Mouse (Mus musculus): ENCODE data around the gene Cst11.
"Not testable (repeated sequence)": the region's sequence is repeated elsewhere in the genome, so short reads cannot be mapped to it uniquely, and the experiment has no call there.

Gene Cst11

DNA sequence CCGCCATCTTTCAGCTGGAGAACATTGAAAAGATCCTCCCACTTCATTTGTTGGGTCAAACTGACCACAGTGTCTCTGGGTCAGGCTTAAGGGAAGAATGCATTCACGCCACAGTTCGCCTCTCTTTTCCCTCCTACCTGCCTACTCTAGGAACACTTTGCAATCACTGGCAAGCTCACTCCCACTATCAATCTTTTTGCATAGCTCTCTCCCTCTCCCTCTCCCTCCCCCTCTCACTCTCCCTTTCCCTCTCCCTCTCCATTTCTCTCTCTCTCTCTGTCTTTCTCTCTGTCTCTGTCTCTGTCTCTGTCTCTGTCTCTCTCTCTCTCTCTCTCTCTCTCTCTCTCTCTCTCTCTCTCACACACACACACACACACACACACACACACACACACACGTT is at the start of gene Cst11:
Gene Cst11, minus strand, starts transcription at position 101 of the 400 bp plus-strand sequence.
- DNase-seq, result not testable (repeated sequence)

DNA sequence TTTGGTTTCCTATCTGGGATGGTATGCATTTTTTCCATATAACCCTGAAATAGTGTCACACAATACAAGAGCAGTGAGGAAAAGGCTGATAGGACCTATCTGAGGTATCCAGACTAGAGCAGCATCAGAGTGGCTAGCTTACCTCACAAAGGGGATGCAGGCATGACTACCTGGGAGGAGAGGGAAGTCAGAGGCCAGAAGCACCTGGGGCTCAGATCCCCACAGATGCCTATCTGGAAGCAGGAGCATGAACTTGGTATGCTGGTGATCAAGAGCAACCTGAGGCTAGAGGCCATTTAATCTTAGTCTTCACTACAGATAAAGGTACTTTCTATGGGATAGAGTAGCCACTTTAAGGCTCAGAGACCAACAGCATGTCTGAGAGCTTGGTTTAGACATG is 48.6 kb upstream of the Cst11 start, which contains the start of gene Cst13:
Gene Cst13, plus strand, starts transcription at position 173 of the 400 bp plus-strand sequence.
- no peak for DNase-seq

DNA sequence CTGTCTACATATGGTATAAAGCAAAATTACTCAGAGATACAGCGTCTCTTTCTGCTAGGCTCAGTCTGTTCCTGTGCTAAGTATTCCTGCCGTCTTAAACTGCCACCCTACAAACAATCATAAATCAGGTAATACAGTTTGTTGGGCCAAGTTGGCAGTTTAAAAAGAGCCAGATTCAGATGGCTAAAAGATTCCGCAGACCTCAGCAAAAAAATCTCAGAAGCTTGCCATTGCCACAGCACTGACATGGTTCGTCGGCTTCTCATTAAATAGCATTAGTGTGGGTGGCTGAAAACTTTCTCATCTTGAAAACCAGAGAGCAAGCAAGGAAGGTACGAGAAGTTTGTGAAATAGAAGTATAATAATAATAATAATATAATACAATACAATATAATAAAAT is 35.4 kb upstream of the Cst11 start:
- no peak for DNase-seq

DNA sequence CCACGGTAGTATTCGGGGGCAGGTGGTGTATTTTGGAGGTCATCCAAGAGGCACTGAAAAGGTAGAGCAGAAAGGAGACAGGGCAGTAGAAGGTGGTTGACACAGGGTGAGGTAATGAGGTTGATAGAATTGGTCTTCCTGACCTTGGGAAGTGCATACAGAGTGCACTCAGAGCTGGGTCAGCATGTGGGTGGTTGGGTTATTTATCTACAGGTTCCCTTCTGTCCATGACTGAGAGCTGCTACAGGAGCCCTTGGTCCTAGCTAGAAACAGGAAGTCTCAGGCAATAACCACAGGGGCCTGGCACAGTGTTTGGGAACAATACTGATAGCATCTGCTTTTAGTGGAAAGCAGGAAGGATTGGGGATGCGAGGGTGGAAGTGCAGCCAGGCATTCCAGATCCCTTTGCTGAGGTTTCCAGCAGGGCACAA is 30.2 kb upstream of the Cst11 start:
- peak; percentile 2 for DNase-seq

DNA sequence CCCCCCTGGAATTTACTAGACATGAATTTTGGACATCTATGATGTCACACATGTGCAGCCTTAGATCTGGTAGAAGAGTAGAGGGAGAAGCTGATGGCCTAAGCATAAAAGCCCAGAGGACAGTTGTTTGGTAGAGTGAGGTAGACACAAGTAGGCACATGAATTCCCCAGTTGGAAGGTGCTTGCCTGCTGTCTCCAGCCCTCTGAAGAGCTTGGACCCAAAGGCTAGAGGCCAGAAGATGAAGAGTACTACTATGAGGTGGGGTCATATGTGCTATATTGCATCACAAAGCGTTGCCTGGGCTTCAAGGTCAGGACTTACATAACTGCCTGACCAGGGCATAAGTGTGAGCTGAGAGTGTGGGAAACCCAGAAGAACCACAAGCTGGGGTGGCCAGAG is 27.2 kb upstream of the Cst11 start, which contains the start of gene Cst8:
Gene Cst8, plus strand, starts transcription at position 301 of the 400 bp plus-strand sequence.
- no peak for DNase-seq

DNA sequence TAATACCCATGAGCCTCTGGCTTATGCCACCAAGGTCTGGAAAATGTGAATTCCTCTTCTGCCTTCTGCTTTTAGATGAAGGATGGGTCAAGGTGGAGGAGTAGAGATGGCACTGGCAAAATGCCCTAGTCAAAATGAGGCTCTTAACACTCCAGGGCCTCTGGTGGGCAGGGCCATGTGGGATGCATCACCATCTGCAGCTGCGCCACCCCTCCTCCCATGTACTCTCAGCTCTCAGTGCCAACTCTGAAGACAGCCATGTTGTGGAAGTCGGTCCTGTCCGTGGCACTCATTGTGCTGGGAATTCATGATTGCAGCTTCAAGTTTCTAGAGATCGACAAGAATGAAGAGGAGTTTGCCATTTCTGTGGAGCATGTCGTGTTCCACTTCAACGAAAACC is 17.8 kb upstream of the Cst11 start, which contains the start of gene Cst12:
Gene Cst12, plus strand, starts transcription at position 220 of the 400 bp plus-strand sequence.
- no peak for DNase-seq

DNA sequence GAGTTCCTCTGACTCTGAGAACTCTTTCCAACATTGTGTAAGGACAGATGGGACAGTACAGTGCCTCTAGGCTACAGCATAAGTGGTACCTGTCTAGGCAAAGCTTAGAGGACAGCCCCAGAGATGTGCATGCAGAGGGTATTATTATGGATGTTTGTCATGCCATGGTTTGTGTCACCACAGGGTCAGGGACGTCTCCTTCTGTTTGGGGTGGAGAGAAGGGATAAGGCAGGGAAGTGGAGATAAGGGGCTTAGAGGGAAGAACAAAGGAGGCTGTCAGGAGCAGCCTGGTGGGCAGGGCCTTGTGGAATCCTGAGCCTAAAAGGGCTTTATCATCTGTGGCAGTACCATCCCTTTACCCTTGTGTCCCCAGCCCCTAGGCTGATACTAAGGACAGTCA is 10.4 kb upstream of the Cst11 start, which contains the start of gene 8030411F24Rik:
Gene 8030411F24Rik, plus strand, starts transcription at position 301 of the 400 bp plus-strand sequence.
- no peak for DNase-seq

DNA sequence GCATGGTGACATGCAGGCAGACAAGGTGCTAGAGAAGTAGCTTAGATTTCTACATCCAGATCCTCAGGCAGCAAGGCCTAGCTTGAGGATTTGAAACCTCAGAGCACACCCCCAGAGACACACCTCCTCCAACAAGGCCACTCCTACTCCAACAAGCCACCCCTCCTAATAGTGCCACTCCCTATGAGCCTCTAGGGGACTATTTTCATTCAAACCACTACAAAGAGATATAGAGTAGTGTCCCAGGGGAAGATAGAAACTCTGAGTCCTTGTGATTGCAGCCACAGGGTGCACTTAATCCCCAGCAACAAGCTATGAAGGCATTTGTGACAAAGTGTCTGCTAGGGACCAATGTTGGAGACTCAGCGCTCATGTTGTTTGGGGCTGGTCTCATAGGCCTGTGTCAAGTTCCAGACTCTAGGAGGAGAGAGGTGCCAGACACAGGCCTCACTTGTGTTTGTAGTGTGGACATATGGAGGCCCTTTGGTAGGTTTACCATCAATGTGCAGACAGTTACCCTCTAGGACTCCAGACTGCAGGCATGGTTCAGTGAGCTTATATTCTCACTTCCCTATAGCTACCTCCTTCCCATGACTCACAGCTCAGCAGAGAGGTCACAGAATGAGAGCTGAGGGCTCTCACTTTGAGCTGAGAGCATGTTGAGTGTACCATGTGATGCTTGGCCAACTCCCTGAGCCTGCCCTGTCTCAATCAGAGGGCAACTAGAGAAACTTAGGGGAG is 7.5 kb downstream of the Cst11 start:
- DNase-seq, result peak; percentile 45

DNA sequence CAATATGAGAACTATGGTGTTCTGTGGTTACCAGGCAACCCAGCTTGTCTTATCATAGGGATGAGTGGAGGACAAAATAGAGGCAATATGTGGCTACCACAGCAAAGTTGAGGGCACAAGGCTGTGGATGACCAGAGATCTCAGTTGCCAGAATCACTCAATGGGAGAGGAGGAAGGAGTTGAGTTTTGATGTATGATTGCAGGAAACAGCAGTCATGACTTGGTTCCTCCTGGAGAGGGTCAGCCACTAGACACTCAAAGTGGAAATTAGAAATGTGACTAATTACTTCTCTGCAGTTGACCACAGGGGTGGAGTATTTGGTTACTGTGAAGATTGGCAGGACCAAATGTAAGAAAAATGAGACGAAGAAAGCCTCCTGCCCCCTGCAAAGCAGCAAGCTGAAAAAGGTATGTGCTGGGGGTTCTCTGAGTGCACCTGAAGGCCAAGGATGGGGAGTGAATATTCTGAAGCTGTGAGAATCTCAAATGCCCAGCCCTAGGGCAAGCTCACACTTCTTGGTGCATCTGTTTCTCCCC is 16.9 kb downstream of the Cst11 start:
- DNase-seq, result no peak

DNA sequence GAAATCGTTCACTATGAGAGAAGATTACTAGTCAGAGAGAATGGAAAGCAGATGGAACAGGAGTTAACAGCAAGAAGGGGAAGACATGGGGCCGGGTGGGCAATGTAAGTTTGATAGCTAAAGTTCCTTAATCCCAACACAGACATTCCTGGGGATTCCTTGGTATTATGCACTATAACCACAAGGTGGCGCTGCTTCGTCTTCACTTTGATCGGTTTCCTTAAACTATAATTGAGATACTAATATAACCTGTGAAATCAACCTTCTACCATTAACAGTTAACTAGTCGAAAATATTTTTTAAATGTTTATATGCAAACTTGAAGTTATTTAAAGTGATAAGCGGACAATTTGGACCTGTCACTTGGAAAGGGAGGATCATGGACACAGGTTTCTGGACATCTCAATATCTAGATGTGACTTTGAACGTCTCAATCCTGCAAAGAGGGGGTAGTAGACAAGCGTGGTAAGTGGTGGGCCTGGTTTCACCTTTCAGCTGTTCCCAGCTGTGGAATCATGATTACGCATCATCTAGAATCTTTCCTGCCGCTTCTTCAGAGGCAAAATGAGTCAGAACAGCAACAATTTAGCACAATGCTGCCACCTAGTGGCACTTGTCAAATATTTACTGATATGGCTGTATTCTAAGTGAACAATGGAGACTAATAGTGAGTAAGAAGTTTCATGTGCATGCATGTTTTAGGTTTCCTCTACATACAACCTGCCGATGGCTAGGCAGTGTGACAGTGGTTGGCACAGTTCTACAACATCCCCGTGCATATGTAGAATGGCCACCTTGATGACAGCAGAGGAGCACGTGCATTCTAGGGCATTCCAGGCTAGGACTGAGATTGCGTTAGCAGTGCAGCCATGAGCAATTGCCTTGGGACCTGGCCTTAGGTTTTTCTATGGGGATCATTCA is 19.1 kb downstream of the Cst11 start:
- peak; percentile 80 for DNase-seq

DNA sequence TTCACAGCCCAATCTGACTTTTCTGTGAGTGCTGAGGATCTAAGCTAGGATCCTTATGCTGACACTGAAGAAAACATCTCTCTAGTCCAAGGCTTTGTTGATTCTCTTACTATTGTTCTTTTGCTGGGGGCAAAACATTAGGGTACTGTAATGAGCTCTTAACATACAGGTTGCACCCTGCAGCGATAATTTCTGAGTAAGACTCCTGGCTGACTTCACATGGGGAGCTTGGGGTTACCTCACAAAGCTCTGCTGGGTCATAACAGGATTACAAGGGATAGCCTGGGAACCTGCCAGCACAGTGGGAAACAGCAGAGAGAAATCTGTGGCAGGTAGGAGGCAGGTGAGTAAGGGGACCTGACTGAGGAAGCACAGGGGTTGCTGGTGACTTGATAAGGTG is 21.2 kb downstream of the Cst11 start, which contains the start of gene Cstl1:
Gene Cstl1, plus strand, starts transcription at position 301 of the 400 bp plus-strand sequence.
- no peak for DNase-seq

DNA sequence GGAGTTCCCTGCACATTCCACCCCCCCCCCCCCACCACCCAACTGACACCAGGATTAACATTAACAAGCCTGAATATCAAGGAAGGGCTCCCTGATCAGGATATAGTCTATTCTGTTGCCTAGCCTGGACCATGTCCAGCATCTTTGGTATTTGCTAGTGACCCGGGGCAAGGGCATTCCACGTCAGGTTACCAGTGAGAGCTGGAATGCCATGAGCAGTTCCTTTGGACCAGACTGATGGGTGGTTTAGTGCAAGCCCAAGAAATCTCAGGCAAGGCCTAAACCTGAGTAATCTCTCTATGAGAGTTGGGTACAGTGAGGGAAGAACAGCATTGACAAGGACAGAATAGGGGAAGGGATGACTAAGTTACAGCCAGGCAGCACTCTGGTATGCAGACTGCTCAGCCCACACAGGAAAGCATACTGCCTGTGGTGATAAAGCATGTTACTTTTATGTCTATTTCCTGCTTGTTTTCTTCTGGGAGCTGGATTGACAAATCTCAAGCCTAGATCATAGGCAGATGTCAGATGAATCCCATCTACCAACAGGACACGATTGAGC is 27.4 kb downstream of the Cst11 start:
- DNase-seq, result no peak

DNA sequence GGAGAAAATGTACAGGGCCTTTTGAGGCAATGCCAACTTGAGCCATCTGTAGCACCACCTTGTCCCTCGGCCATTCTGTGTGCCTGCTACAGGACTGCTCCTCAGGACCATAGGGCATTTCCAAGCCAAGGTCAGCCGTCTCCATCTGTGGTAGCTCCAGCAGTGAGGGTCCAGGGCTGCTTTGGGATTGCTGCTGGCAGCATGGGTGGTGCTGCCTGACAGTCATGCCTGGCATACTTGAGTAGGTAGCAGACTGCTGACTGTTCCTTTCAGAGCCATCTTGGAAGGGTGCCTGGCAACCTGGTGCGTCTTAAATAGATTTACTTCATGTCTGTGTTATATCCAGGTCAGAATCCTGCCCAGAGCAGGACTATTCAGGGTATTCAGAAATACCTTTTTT is 28.3 kb downstream of the Cst11 start:
- no peak for DNase-seq

DNA sequence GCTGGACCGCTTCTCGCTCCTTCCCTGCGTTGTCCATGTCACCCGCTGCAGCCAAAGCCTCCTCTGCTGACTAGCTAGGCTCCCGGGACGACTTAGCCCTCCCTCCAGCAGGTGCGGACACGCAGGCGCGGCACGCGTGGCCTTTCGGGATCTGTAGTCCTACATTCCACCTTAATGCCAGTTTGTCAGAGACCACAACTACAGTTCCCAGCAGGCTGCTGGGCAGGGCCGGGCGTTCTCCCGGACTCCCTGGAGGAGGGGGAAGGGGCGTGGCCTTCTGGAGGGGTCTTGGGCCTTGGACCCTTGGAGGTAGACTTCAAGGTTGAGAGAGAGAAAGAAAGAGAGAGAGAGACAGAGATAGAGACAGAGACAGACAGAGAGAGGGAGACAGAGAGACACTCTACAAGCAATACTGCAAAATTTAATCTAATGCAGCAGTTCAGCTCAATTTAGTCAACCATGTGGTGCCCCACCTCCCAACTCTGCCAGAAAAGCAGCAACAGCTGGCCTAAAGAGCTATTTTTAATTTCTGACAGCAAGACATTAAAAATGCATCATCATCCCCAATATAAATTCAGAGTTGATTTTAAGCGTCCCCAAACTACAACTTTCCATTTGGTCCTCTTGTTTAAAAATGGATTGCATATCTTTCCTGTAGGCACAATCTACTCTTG is 38.8 kb downstream of the Cst11 start, which contains the start of gene Napb:
Gene Napb, minus strand, starts transcription at position 141 of the 674 bp plus-strand sequence.
- peak; percentile 95 for DNase-seq

DNA sequence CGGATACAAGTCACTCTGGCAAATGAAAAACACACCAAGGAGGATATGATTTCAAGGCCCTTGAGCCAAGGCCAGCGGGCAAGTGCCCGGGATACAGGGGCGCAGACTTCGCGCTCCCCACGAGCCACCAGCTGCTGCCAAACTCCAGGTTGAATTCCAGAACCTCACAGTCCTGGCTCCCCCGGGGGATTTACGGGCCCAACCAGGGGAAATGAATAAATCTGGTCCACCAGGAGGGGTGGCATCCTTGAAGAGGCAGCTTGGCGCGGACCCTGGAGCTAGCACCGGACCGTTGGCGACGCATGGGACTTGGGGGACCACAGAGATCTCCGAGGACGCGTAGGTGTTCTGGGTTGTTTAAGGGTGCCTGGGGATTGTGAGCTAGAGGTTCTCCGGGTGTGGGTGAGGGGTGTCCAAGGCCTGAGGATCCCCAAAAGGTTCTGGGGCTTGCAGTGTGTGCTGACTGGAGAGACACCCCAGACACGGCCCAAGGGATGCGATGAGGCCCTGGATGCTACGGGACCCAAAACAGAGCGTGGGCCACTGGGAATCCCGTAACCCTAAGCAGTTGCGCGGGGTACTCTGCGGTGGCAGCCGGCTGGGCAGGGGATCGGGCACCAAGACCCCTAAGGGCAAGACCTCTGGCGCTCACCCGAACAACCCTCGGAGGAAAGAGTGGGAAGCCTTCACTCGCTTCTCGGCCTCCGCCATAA is 39.5 kb downstream of the Cst11 start:
- peak; percentile 9 for DNase-seq

DNA sequence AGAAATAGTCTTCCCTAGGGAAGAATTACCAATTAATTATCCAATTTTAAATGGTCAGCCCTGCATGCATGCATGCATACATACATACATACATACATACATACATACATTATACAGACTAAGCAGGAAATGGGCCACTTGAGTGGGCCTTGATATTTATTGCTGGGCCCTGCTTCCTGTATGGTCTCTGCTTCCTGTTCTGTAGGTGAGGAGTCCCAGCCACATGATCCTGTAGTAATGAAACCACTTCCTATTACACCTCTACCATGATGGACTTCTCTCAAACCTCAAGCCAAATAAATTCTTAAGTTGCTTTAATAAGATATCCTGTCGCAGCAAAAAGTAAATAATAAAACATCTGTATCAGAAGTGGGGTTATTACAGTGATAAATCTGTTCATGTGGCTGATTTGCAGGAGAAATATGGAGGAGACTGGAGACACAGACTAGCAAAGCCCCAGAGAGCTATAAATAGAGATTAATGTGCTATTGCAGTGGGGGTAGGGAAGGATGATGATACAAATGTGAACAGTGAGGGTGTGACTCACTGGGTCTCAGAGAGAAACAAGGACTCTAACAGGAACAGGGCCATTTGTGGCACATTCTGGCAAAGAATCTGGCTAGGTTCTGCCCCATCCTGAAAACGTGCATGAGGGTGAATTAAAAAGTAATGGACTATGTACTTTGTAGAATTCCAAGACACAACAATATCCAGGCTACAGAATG is 51.9 kb downstream of the Cst11 start:
- DNase-seq, result no peak

Measured in lung, postnatal 10 days (tissue).